Mouse (Mus musculus) CD4-positive, CD25-positive, alpha-beta regulatory T cell, adult 2 months (primary cell): ENCODE results near the gene Ifit2.

Source experiments
- DNase-seq: peaks from one replicate; pipeline ENCODE4 v3.0.0-alpha.2; 2012; ENCODE audit warnings: low read depth, low spot score

The Ifit2 gene

GRCm38 (mm10) chr19:34550534-34551223, at the start of gene Ifit2:
Ifit2 (plus strand) TSS chr19:34550694.
- DNase-seq, result peak; percentile 88

- DNase-seq, result peak; percentile 91
These were observed 49.7 kb upstream of the Ifit2 start for GRCm38 (mm10) chr19:34500763-34501162.

GRCm38 (mm10) chr19:34505161-34505721, 45.3 kb upstream of the Ifit2 start:
- DNase-seq, result peak; percentile 74

GRCm38 (mm10) chr19:34510717-34511116, 39.8 kb upstream of the Ifit2 start:
- DNase-seq, result peak; percentile 71

- no peak for DNase-seq
These were observed 39.0 kb upstream of the Ifit2 start for GRCm38 (mm10) chr19:34511528-34511927.

- no peak for DNase-seq
These were observed 34.8 kb upstream of the Ifit2 start for GRCm38 (mm10) chr19:34515681-34516080.

- DNase-seq, result no peak
These were observed 34.1 kb upstream of the Ifit2 start for GRCm38 (mm10) chr19:34516346-34516745.

- no peak for DNase-seq
These were observed 33.3 kb upstream of the Ifit2 start for GRCm38 (mm10) chr19:34517197-34517596.

GRCm38 (mm10) chr19:34517812-34518594, 32.5 kb upstream of the Ifit2 start:
- no peak for DNase-seq

- no peak for DNase-seq
These were observed 31.7 kb upstream of the Ifit2 start for GRCm38 (mm10) chr19:34518786-34519185.

GRCm38 (mm10) chr19:34519646-34520045, 30.8 kb upstream of the Ifit2 start:
- no peak for DNase-seq

GRCm38 (mm10) chr19:34520051-34520450, 30.4 kb upstream of the Ifit2 start:
- no peak for DNase-seq

GRCm38 (mm10) chr19:34521361-34521760, 29.1 kb upstream of the Ifit2 start:
- no peak for DNase-seq

- DNase-seq, result no peak
These were observed 28.5 kb upstream of the Ifit2 start for GRCm38 (mm10) chr19:34521978-34522377.

GRCm38 (mm10) chr19:34523106-34523725, 27.3 kb upstream of the Ifit2 start:
- no peak for DNase-seq

- peak; percentile 28 for DNase-seq
These were observed 25.8 kb upstream of the Ifit2 start for GRCm38 (mm10) chr19:34524646-34525045.

GRCm38 (mm10) chr19:34526321-34526923, 24.1 kb upstream of the Ifit2 start:
- peak; percentile 53 for DNase-seq

GRCm38 (mm10) chr19:34526941-34527682, 23.4 kb upstream of the Ifit2 start, which contains the start of gene Lipa:
Lipa (minus strand) TSS chr19:34527474.
- DNase-seq, result peak; percentile 92

- no peak for DNase-seq
These were observed 18.3 kb upstream of the Ifit2 start for GRCm38 (mm10) chr19:34532061-34532751.

GRCm38 (mm10) chr19:34539422-34539821, 11.1 kb upstream of the Ifit2 start:
- no peak for DNase-seq
